Mouse (Mus musculus): Measurements from ENCODE around the gene H2-T22.
"Not testable (repeated sequence)": the region's sequence is repeated elsewhere in the genome, so short reads cannot be mapped to it uniquely, and the experiment has no call there.

- TF ChIP-seq MAZ (IDR thresholded peaks at IDR 0.05; ENCODE audit: low read depth, low read length); ZC3H11A (IDR thresholded peaks at IDR 0.05; ENCODE audit: low read depth, low read length); RCOR1 (conservative IDR thresholded peaks at IDR 0.05; ENCODE audit: low read depth, low read length); RAD21 (IDR thresholded peaks at IDR 0.05; ENCODE audit: low read depth, low read length): not testable (repeated sequence)
Observed at GRCm38 (mm10) chr17:36085976-36086375, 43.4 kb upstream of the H2-T22 start.

All from CH12.LX (cell line).